Mouse (Mus musculus) myocyte (in vitro differentiated cells): ENCODE results near the gene Rpp14. TPM values are rescaled to one million over a fixed set of nuclear protein-coding genes. Genes with fewer than 3 reads are reported as not detected.

Source experiments
- H3K27me3 ChIP-seq: one replicate; pipeline ENCODE4 v1.6.1; 2011; ENCODE audit not compliant: control insufficient read depth, insufficient read depth, insufficient read length
- H3K36me3 ChIP-seq: one replicate; pipeline ENCODE4 v1.6.1; 2011; ENCODE audit not compliant: control insufficient read depth, insufficient read depth
- H3K4me2 ChIP-seq: one replicate; pipeline ENCODE4 v1.6.1; 2011; ENCODE audit warnings: low read depth, control low read depth
- H3K4me3 ChIP-seq: one replicate; pipeline ENCODE4 v1.5.1; 2011; ENCODE audit warnings: mild to moderate bottlenecking, control low read depth, moderate library complexity
- H3K79me2 ChIP-seq: one replicate; pipeline ENCODE4 v1.6.1; 2011; ENCODE audit not compliant: control insufficient read depth, insufficient read depth
- H3ac ChIP-seq: one replicate; pipeline ENCODE4 v1.6.1; 2011; ENCODE audit not compliant: control insufficient read depth, insufficient read length
- CEBPB ChIP-seq: IDR thresholded peaks from 2 replicates; pipeline ENCODE4 v1.6.1; 2011; ENCODE audit warnings: mild to moderate bottlenecking, moderate library complexity; ENCODE audit not compliant: poor library complexity, insufficient read depth, severe bottlenecking
- E2F4 ChIP-seq: IDR thresholded peaks from one replicate; pipeline ENCODE4 v1.6.1; 2011; ENCODE audit warnings: mild to moderate bottlenecking, control low read depth, moderate library complexity; ENCODE audit not compliant: insufficient read depth
- MAX ChIP-seq: IDR thresholded peaks from one replicate; pipeline ENCODE4 v1.6.1; 2011; ENCODE audit warnings: low read depth, mild to moderate bottlenecking, control low read depth
- MYOD1 ChIP-seq, 3 experiments: IDR thresholded peaks; one replicate each; pipeline ENCODE4 v1.6.1; 2011; ENCODE audit warnings: control low read depth in 2 of 3, low read depth in 2 of 3, mild to moderate bottlenecking in 2 of 3, moderate library complexity in 1 of 3; ENCODE audit not compliant: insufficient read length in 2 of 3, control insufficient read depth in 1 of 3
- MYOG ChIP-seq, 3 experiments: IDR thresholded peaks; one replicate each; pipeline ENCODE4 v1.6.1; 2011; ENCODE audit warnings: control low read depth in 2 of 3, low read depth in 2 of 3, mild to moderate bottlenecking in 2 of 3; ENCODE audit not compliant: insufficient read length in 2 of 3, control insufficient read depth in 1 of 3, insufficient read depth in 1 of 3
- POLR2A ChIP-seq: IDR thresholded peaks from one replicate; pipeline ENCODE4 v1.6.1; 2011; ENCODE audit warnings: low read depth, mild to moderate bottlenecking, control low read depth, moderate library complexity; ENCODE audit not compliant: insufficient read length
- POLR2AphosphoS2 ChIP-seq: IDR thresholded peaks from one replicate; pipeline ENCODE4 v1.6.1; 2011; ENCODE audit warnings: low read depth, control low read depth; ENCODE audit not compliant: insufficient read length
- REST ChIP-seq: IDR thresholded peaks from one replicate; pipeline ENCODE4 v1.6.1; 2011; ENCODE audit warnings: mild to moderate bottlenecking, control low read depth, moderate library complexity; ENCODE audit not compliant: insufficient read depth, insufficient read length
- SRF ChIP-seq: IDR thresholded peaks from one replicate; pipeline ENCODE4 v1.6.1; 2011; ENCODE audit warnings: low read depth; ENCODE audit not compliant: control insufficient read depth, insufficient read length
- TCF12 ChIP-seq: IDR thresholded peaks from one replicate; pipeline ENCODE4 v1.6.1; 2011; ENCODE audit warnings: mild to moderate bottlenecking, control low read depth; ENCODE audit not compliant: poor library complexity, insufficient read depth, severe bottlenecking
- TCF3 ChIP-seq: IDR thresholded peaks from one replicate; pipeline ENCODE4 v1.6.1; 2011; ENCODE audit warnings: low read depth, control low read depth; ENCODE audit not compliant: insufficient read length
- USF1 ChIP-seq: IDR thresholded peaks from one replicate; pipeline ENCODE4 v1.6.1; 2011; ENCODE audit warnings: low read depth, mild to moderate bottlenecking, control low read depth, moderate library complexity
- polyA plus RNA-seq: library from polyadenylated mRNA; unstranded; fragments of >200 nt; fragmentation: generic; extraction: Trizol; gene quantifications from one replicate; pipeline ENCODE4 v1.2.1, GENCODE M21; 2012; ENCODE audit warnings: missing spikeins

Gene Rpp14
- polyA plus RNA-seq = 22.2 TPM

DNA sequence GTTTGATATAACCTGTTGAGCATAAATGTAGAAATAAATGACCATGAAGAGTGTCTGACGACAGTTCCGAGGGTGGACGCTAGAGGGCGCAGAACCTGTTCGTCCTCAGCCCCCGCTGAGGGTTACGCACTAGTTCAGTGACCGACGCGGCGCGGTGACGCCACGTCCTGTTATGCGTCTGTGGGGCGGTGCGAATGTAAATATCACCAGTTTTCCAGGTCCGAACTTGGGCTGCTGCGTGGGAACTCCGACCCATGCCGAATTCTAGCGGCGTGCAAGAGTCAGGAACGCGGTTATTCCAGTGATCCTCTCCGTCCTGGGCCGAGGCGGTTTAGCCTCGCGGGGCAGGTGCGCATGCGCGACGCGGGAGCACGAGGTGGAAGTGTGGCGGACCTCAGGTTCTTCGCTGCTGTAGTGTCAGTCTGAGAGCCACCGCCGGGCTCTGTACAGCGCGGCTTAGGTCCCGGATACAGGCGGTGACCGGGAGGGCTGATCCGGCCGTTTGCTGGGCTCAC lies at the start of gene Rpp14:
Gene Rpp14 (plus strand): TSS at position 203 of the 515 bp plus-strand sequence.
- Histone ChIP-seq H3K36me3 (peaks cover 4% of the 10 kb centered on the region), H3K4me2 (peak within 1 kb of the TSS; percentile 94), H3K4me3 (peak within 1 kb of the TSS; percentile 82), H3K27me3 (no peaks in the 10 kb centered on the region), H3K79me2 (peaks cover 24% of the 10 kb centered on the region), H3ac (peak within 1 kb of the TSS; percentile 39)
- TF ChIP-seq USF1 (no peak), SRF (peak; percentile 79), MYOD1 (IDR thresholded peaks at IDR 0.05; ENCODE audit: control insufficient read depth in 1 of 3, insufficient read length in 2 of 3, low read depth in 2 of 3) (peak in 1 of 3 experiments; percentile 7), MAX (no peak), TCF12 (no peak), TCF3 (no peak), REST (no peak), MYOG (IDR thresholded peaks at IDR 0.05; ENCODE audit: control insufficient read depth in 1 of 3, insufficient read depth in 1 of 3, insufficient read length in 2 of 3, low read depth in 2 of 3) (no peak), CEBPB (no peak), POLR2AphosphoS2 (peak; percentile 70), POLR2A (peak; percentile 71), E2F4 (no peak)

DNA sequence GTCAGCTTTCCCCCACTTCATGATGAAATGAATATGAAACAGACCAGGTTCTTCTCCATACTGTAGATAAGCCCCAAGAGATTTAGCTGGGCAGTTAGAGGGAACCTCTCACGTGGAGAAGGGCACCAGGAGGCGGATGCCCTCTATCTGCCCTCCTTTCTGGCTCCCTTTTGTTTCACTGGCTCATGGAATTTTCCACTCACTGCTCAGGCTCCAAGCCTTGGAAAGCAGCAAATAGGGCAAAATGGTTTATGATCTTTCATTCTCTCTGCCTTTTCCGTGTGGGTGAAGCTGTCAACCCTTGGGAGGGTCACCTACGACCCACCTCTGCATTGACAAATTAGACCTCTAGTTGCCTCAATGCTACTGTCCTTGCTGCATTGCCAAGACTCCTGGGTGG lies 49.6 kb upstream of the Rpp14 start:
- H3ac ChIP-seq = no peak overlapping the region
- no peak overlapping the region for H3K4me2 ChIP-seq
- no peaks in the 10 kb centered on the region for H3K79me2 ChIP-seq
- TF ChIP-seq MYOD1 (IDR thresholded peaks at IDR 0.05; ENCODE audit: control insufficient read depth in 1 of 3, insufficient read length in 2 of 3, low read depth in 2 of 3) = no peak
- 0 out of 2 replicates have a peak, but pooled peaks have one; percentile 46 for TF ChIP-seq CEBPB
- TF ChIP-seq POLR2AphosphoS2 = no peak
- TF ChIP-seq REST = no peak
- TF ChIP-seq MYOG (IDR thresholded peaks at IDR 0.05; ENCODE audit: control insufficient read depth in 1 of 3, insufficient read depth in 1 of 3, insufficient read length in 2 of 3, low read depth in 2 of 3) = no peak
- H3K27me3 ChIP-seq = no peaks in the 10 kb centered on the region
- H3K4me3 ChIP-seq = no peak overlapping the region
- no peaks in the 10 kb centered on the region for H3K36me3 ChIP-seq

DNA sequence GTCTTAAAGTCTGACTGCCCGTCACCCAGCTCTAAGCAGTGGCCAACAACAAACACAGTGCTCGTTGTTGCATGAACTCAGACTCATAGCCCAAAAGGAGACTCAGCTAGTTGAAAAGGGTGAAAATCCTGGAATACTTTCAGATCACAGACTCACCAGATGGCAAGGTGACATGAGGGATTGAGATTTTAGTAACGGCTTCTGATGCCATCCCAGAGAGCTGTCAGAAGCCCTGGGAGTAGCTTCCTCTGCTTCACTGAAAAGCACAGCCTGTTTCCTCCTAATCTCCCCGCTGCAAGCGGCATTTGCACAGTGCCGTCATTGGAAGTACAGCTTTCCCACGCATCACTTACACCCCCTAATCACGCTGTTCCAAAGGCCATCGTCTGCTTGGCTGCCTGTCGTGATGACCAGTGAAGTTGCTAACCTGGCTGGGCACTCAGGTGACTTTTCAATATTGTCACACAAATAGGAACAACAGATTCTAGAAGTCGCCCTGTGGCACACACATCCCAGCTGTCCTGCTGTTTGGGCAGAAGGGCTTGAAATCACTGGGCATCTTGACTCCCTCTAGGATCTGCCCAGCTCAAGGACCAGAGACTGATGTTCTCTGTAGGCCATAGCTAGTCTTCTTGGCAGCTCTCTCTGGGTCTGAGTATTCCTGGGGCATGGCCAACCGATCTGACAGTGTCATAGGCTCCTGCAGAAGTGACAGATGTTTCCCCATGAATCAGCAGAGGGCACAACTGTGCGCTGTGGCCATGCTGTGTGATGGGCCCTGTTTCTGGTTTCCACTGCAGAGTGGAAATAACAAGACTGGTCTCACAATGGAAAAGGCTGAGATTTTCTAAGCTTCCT lies 47.9 kb upstream of the Rpp14 start:
- Histone ChIP-seq H3K4me2 (no peak overlapping the region), H3K27me3 (no peaks in the 10 kb centered on the region), H3ac (no peak overlapping the region), H3K4me3 (no peak overlapping the region), H3K79me2 (no peaks in the 10 kb centered on the region), H3K36me3 (no peaks in the 10 kb centered on the region)
- no peak for TF ChIP-seq MYOD1 (IDR thresholded peaks at IDR 0.05; ENCODE audit: control insufficient read depth in 1 of 3, insufficient read length in 2 of 3, low read depth in 2 of 3)
- no peak for TF ChIP-seq CEBPB
- TF ChIP-seq TCF3 = no peak
- no peak for TF ChIP-seq TCF12
- TF ChIP-seq MAX = no peak
- TF ChIP-seq USF1 = no peak
- TF ChIP-seq POLR2AphosphoS2 = no peak
- TF ChIP-seq E2F4 = no peak
- TF ChIP-seq SRF = no peak
- TF ChIP-seq REST = no peak
- TF ChIP-seq MYOG (IDR thresholded peaks at IDR 0.05; ENCODE audit: control insufficient read depth in 1 of 3, insufficient read depth in 1 of 3, insufficient read length in 2 of 3, low read depth in 2 of 3) = no peak
- TF ChIP-seq POLR2A = no peak

DNA sequence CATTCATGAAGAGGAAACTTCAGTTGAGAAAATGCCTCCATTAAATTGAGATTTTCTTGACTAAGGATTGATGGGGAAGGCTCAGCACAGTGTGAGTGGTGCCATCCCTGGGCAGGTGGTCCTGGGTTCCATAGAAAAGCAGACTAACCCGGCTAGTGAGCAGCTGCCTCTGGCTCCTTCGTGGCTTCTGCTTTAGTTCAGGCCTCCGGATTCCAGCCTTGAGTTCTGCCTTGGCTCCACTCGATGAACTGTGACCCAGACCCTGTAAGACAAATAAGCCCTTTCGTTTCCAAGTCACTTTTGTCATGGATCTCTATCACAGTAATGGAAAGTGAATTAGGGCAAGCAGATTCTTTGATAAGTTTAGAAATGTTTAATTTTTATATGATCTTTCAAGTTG lies 45.6 kb upstream of the Rpp14 start:
- H3K27me3 ChIP-seq = no peaks in the 10 kb centered on the region
- no peak overlapping the region for H3ac ChIP-seq
- H3K79me2 ChIP-seq = no peaks in the 10 kb centered on the region
- no peak overlapping the region for H3K4me2 ChIP-seq
- no peak overlapping the region for H3K4me3 ChIP-seq
- H3K36me3 ChIP-seq = no peaks in the 10 kb centered on the region
- TF ChIP-seq TCF12 (no peak), TCF3 (no peak), MYOG (IDR thresholded peaks at IDR 0.05; ENCODE audit: control insufficient read depth in 1 of 3, insufficient read depth in 1 of 3, insufficient read length in 2 of 3, low read depth in 2 of 3) (no peak), E2F4 (no peak), CEBPB (no peak), POLR2AphosphoS2 (no peak), REST (no peak), SRF (no peak), MYOD1 (IDR thresholded peaks at IDR 0.05; ENCODE audit: control insufficient read depth in 1 of 3, insufficient read length in 2 of 3, low read depth in 2 of 3) (no peak), MAX (no peak), USF1 (no peak), POLR2A (no peak)
